Mouse (Mus musculus): ENCODE results near the gene Pdss1.

DNA sequence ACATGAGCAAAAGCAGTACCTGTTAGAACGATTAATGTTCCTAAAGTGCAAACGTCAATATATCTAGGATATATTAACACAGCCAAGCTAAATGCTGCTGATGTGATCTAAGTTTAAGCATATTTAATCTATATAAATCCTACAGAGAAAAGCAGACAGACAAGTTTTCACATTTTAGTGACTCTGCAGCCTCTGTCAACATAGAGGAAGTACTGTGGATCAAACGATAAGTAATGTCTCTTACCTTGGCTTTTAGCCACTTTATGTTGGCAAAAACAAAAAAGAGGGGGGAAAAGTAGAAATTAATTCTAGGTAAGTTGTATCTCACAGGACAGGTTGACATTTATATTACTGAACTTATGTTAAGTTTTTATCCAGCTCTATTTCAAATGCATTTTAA lies 67.6 kb downstream of the Pdss1 start:
- TF ChIP-seq CTCF (IDR thresholded peaks at IDR 0.05; ENCODE audit: extremely low read depth, insufficient read length, insufficient replicate concordance, low read depth, low read length) (no peak), POLR2A (IDR thresholded peaks at IDR 0.05; ENCODE audit: low read depth, low read length) (no peak)
